Mouse (Mus musculus): ENCODE data around the gene Ocel1.
A peak's percentile ranks its signal among the peaks of the same experiment; 100 is the strongest.
"Not testable (repeated sequence)": the region's sequence is repeated elsewhere in the genome, so short reads cannot be mapped to it uniquely, and the experiment has no call there.

The Ocel1 gene

GRCm38 (mm10) chr8:71371236-71371848, at the start of gene Ocel1:
TSS of gene Ocel1 (plus strand) at chr8:71371298.
- peak; percentile 93 for DNase-seq (ENCODE audit: low read depth, low spot score)

- DNase-seq (ENCODE audit: low read depth, low spot score) = no peak
These were observed 48.2 kb upstream of the Ocel1 start for GRCm38 (mm10) chr8:71322939-71323338.

- DNase-seq (ENCODE audit: low read depth, low spot score) = no peak
These were observed 46.2 kb upstream of the Ocel1 start for GRCm38 (mm10) chr8:71324848-71325247.

- DNase-seq (ENCODE audit: low read depth, low spot score) = not testable (repeated sequence)
These were observed 33.3 kb upstream of the Ocel1 start for GRCm38 (mm10) chr8:71337834-71338233.

- DNase-seq (ENCODE audit: low read depth, low spot score) = peak; percentile 37
These were observed 30.5 kb upstream of the Ocel1 start for GRCm38 (mm10) chr8:71340625-71341024.

GRCm38 (mm10) chr8:71346581-71346980, 24.5 kb upstream of the Ocel1 start:
- no peak for DNase-seq (ENCODE audit: low read depth, low spot score)

- DNase-seq (ENCODE audit: low read depth, low spot score) = no peak
These were observed 20.0 kb upstream of the Ocel1 start for GRCm38 (mm10) chr8:71351117-71351516.

- no peak for DNase-seq (ENCODE audit: low read depth, low spot score)
These were observed 19.6 kb upstream of the Ocel1 start for GRCm38 (mm10) chr8:71351520-71351919.

GRCm38 (mm10) chr8:71358026-71358425, 13.1 kb upstream of the Ocel1 start:
- no peak for DNase-seq (ENCODE audit: low read depth, low spot score)

- DNase-seq (ENCODE audit: low read depth, low spot score) = peak; percentile 82
These were observed 4.1 kb upstream of the Ocel1 start, which contains the start of gene Use1 for GRCm38 (mm10) chr8:71366771-71367528. TSS of gene Use1 (plus strand) at chr8:71366848.

- DNase-seq (ENCODE audit: low read depth, low spot score) = no peak
These were observed 3.4 kb upstream of the Ocel1 start for GRCm38 (mm10) chr8:71367529-71368176.

GRCm38 (mm10) chr8:71368366-71368765, 2.7 kb upstream of the Ocel1 start:
- no peak for DNase-seq (ENCODE audit: low read depth, low spot score)

GRCm38 (mm10) chr8:71369040-71369718, 1.9 kb upstream of the Ocel1 start:
- DNase-seq (ENCODE audit: low read depth, low spot score) = no peak

GRCm38 (mm10) chr8:71370711-71371235, 325 bp upstream of the Ocel1 start:
- DNase-seq (ENCODE audit: low read depth, low spot score) = no peak

- DNase-seq (ENCODE audit: low read depth, low spot score) = no peak
These were observed 1.3 kb downstream of the Ocel1 start for GRCm38 (mm10) chr8:71372427-71372826.

- DNase-seq (ENCODE audit: low read depth, low spot score) = no peak
These were observed 1.9 kb downstream of the Ocel1 start for GRCm38 (mm10) chr8:71373000-71373399.

GRCm38 (mm10) chr8:71374616-71375206, 3.6 kb downstream of the Ocel1 start:
- DNase-seq (ENCODE audit: low read depth, low spot score) = no peak

GRCm38 (mm10) chr8:71375581-71376422, 4.7 kb downstream of the Ocel1 start:
- peak; percentile 47 for DNase-seq (ENCODE audit: low read depth, low spot score)

GRCm38 (mm10) chr8:71376423-71377030, 5.4 kb downstream of the Ocel1 start:
- no peak for DNase-seq (ENCODE audit: low read depth, low spot score)

- DNase-seq (ENCODE audit: low read depth, low spot score) = no peak
These were observed 7.9 kb downstream of the Ocel1 start for GRCm38 (mm10) chr8:71379008-71379407.
